Mouse (Mus musculus) kidney, postnatal 0 days (tissue): ENCODE data around the gene Tm9sf1. TPM values are rescaled to one million over a fixed set of nuclear protein-coding genes. Genes with fewer than 3 reads are reported as not detected.

Experiments
- ATAC-seq: fragments of 200-750 bp; cut with Nextera tagmentation; replicated peaks from 2 replicates; pipeline ENCODE4 v1.8.0; 2017; ENCODE audit warnings: low read depth, moderate number of reproducible peaks, moderate TSS enrichment, moderate library complexity; ENCODE audit not compliant: low FRiP score
- DNase-seq: peaks from one replicate; pipeline ENCODE4 v3.0.0-alpha.2; 2016; ENCODE audit warnings: low spot score
- H3K27ac ChIP-seq: fragments of 300-500 bp; sonication (generic); 2 replicates; pipeline ENCODE4 v1.5.1; 2014; ENCODE audit warnings: mild to moderate bottlenecking
- H3K27me3 ChIP-seq: fragments of 300-500 bp; sonication (generic); 2 replicates; pipeline ENCODE4 v1.6.1; 2014; ENCODE audit warnings: low read length, mixed read lengths; ENCODE audit not compliant: insufficient read depth
- H3K36me3 ChIP-seq: fragments of 300-500 bp; sonication (generic); 2 replicates; pipeline ENCODE4 v1.6.1; 2014; ENCODE audit warnings: low read length, mixed read lengths; ENCODE audit not compliant: insufficient read depth
- H3K4me1 ChIP-seq: fragments of 300-500 bp; sonication (generic); replicated peaks from 2 replicates; pipeline ENCODE4 v1.6.1; 2014; ENCODE audit warnings: antibody characterized with exemption, low read length, mixed read lengths; ENCODE audit not compliant: insufficient read depth
- H3K4me2 ChIP-seq: fragments of 300-500 bp; sonication (generic); 2 replicates; pipeline ENCODE4 v1.6.1; 2014; ENCODE audit warnings: mild to moderate bottlenecking, low read length, moderate library complexity, mixed read lengths
- H3K4me3 ChIP-seq: fragments of 300-500 bp; sonication (generic); replicated peaks from 2 replicates; pipeline ENCODE4 v1.5.1; 2014; ENCODE audit warnings: low read depth, low read length
- H3K9ac ChIP-seq: fragments of 300-500 bp; sonication (generic); 2 replicates; pipeline ENCODE4 v1.6.1; 2014; ENCODE audit warnings: low read depth, low read length
- H3K9me3 ChIP-seq: fragments of 300-500 bp; sonication (generic); replicated peaks from 2 replicates; pipeline ENCODE4 v1.6.1; 2016; ENCODE audit warnings: low read length, inconsistent platforms, mixed read lengths
- CTCF ChIP-seq: IDR thresholded peaks from 2 replicates; pipeline ENCODE4 v1.5.1; 2016; ENCODE audit warnings: antibody characterized with exemption, low read depth, mild to moderate bottlenecking, moderate library complexity
- WGBS: fragments of 180-500 bp; shearing (Covaris S2); extraction: QIAGEN DNeasy Blood & Tissue Kit; methylation state at CpG from one replicate; pipeline ENCODE4 v1.1.7; 2014; 5-methylcytosine and 5-hydroxymethylcytosine counted together
- polyA plus RNA-seq: library from polyadenylated mRNA; unstranded; fragments of >200 nt; fragmentation: Nextera tagmentation; extraction: Ambion mirVana; gene quantifications from 2 replicates; pipeline ENCODE4 v1.2.1, GENCODE M21; 2015

Tm9sf1 gene
- polyA plus RNA-seq, 1 experiment from 2014 or later: 108 TPM

DNA sequence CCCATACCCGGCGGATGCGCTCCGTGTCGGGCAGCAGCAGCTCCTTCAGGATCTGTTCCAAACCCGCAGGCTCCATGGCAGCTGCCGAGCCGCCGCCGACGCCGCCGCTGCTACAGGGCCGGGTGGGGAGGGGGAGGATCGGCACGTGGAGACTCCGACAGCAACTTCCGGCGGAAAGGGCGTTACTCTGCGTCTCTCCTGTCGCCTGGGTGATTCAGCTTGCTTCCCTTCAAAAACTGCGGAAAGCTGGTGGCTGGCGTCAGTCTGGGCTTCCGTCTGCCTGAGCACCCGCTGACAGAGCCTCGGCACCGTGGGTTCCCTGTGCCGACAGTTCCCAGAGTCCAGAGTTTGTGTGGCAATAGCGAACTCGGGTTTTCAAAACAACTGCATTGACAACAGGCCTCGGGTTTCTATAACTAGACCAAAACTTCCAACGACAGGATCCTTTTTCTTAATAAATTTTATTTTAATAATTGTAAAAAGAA is 8.0 kb downstream of the Tm9sf1 start, which contains the start of gene Ipo4:
Gene Ipo4, minus strand, starts transcription at position 435 of the 485 bp plus-strand sequence.
- peaks cover 57% of the 10 kb centered on the region for H3K36me3 ChIP-seq
- H3K4me3 ChIP-seq: peak within 1 kb of the TSS; percentile 53
- DNase-seq: peak; percentile 96
- no peaks in the 10 kb centered on the region for H3K27me3 ChIP-seq
- peak; percentile 84 for ATAC-seq
- H3K27ac ChIP-seq: no peak within 1 kb of the TSS; the same call in 1 of the 2 replicates
- TF ChIP-seq CTCF: no peak
- H3K9ac ChIP-seq: peak within 1 kb of the TSS; percentile 66
- WGBS: under 1% methylated on average over 33 of the region's 33 CpGs
- no peaks in the 10 kb centered on the region for H3K4me1 ChIP-seq
- peak within 1 kb of the TSS; percentile 66 for H3K4me2 ChIP-seq
- no peaks in the 10 kb centered on the region for H3K9me3 ChIP-seq

DNA sequence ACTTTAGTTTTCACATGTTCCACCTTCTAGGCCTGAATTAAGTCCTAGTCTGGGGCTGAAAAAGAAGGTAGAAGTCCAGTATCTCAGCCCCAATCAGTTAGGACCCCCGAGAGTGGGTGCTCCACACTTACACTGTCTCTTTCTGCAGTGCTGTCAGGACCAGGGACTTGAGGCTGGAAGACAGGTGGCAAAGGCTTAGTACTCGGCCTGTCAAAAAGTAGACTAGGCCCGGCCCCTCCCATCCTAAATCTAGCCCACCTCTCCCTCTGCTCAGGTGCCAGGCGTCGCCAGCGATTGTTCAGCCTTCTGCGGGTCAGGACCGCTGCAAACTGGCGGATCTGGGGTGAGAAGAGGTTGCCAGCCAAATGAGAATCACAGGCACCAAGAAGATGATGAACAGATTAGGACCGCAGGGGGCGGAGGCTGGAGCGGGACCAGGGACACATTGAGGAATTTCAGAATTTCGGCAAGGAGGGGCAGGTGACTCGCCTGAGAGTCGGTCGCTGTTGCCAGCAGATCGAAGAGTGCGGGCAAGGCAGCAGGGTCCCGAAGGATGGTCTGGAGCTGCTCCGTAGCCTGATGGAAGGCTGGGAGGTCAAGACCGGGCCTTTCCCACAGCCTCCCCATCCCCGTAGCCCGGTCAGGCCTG is 8.6 kb downstream of the Tm9sf1 start:
- peak overlapping the region; percentile 53 for H3K4me3 ChIP-seq
- DNase-seq (peak; percentile 34), ATAC-seq (peak; percentile 10; the same call in 1 of the 2 replicates)
- no peaks in the 10 kb centered on the region for H3K4me1 ChIP-seq
- 4% methylated on average over 23 of the region's 23 CpGs for WGBS
- peaks cover 57% of the 10 kb centered on the region for H3K36me3 ChIP-seq
- no peaks in the 10 kb centered on the region for H3K27me3 ChIP-seq
- no peak for TF ChIP-seq CTCF
- peak overlapping the region; percentile 66 for H3K9ac ChIP-seq
- peak overlapping the region; percentile 66 for H3K4me2 ChIP-seq
- no peak overlapping the region; the same call in 1 of the 2 replicates for H3K27ac ChIP-seq
- H3K9me3 ChIP-seq: no peaks in the 10 kb centered on the region

DNA sequence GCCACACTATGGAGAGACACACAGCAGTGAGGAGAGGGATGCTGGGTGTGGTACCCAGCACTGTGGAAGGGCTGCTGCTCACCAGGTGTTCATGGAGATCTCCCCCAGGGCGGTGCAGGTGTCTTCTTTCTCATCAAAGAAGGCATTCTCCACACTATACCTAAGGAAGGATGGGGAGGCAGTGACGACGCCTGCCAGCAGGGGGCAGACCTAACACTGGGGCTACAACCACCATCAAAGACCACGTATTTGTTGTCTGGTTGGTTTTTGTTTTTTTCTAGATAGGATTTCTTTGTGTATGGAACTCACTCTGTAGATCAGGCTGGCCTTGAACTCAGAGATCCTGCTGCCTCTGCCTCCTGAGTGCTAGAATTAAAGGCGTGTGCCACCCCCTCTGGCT is 14.3 kb downstream of the Tm9sf1 start:
- Histone ChIP-seq H3K4me1 (no peaks in the 10 kb centered on the region), H3K4me3 (no peak overlapping the region), H3K27me3 (no peaks in the 10 kb centered on the region), H3K9ac (no peak overlapping the region), H3K36me3 (peaks cover 86% of the 10 kb centered on the region), H3K9me3 (no peaks in the 10 kb centered on the region), H3K27ac (no peak overlapping the region), H3K4me2 (no peak overlapping the region)
- WGBS: 51% methylated on average over 5 of the region's 5 CpGs
- peak; percentile 76 for TF ChIP-seq CTCF
- DNase-seq (peak; percentile 27), ATAC-seq (no peak)

DNA sequence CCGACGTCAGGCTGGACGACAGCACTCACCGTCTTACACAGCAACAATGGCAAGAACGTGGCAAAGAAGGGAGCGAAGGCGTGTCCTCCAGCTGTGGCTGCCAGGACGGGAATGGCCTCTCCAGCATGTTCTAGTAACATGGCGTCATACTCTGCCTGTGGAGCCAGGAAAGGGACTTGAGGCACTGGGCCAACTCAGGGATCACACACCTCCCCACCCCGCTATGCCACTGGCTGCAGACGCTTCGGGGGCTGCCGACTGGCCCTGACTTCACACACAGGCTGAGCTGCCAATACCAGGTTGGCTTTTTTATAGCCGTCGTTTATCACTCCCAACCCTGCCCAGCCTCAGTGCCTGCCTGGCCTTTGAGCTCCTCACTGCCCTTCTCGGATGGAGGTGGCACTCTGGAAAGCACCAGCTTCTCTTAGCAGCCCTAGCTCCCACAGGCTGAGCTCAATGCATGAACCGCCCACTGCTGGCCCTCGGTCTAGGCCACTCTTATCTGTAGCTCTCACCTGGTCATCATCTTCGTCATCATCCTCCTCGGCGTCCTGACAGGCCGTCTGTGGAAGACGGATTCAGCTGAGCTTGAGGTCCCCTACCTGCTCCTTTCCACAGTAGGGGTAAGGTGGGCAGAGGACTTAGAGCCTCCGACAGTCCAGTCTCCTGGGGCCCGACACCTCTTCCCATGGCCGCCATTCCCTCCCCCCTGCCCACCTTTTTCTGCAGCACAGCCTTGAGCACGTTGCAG is 15.4 kb downstream of the Tm9sf1 start:
- 72% methylated on average over 27 of the region's 27 CpGs for WGBS
- no peak for DNase-seq
- no peaks in the 10 kb centered on the region for H3K9me3 ChIP-seq
- no peak overlapping the region for H3K9ac ChIP-seq
- no peak overlapping the region for H3K27ac ChIP-seq
- no peaks in the 10 kb centered on the region for H3K27me3 ChIP-seq
- no peak for ATAC-seq
- peaks cover 82% of the 10 kb centered on the region for H3K36me3 ChIP-seq
- H3K4me3 ChIP-seq: no peak overlapping the region
- no peak overlapping the region for H3K4me2 ChIP-seq
- no peaks in the 10 kb centered on the region for H3K4me1 ChIP-seq
- no peak for TF ChIP-seq CTCF

DNA sequence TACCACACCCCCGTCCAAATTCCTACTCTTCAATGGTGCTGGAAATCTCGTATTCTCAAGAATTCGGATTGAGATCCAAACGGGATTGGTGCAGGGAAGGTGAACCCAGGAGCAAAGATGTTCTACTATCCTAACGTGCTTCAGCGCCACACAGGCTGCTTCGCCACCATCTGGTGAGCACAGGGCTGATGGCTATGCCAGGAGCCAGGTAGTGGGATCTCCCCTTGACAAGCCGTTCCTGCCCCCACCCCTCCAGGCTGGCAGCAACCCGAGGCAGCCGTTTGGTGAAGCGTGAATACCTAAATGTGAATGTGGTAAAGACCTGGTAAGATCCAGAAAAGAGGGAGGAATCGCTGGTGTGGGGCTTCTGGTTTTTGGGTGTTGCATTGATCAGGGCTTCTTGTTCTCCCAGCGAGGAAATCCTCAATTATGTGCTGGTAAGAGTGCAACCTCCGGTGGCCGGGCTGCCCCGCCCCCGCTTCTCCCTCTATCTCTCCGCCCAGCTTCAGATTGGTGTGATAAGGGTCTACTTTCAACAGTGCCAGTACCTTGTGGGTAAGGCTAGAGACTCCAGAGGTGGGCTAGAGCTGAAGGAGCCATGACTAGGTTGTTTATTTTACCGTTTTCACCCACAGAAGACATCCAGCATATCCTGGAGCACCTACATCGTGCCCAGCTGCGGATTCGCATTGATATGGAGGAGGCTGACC is 25.0 kb downstream of the Tm9sf1 start:
- Histone ChIP-seq H3K4me2 (peak overlapping the region; percentile 51), H3K4me3 (peak overlapping the region; percentile 15; the same call in 1 of the 2 replicates), H3K4me1 (no peaks in the 10 kb centered on the region), H3K36me3 (no peaks in the 10 kb centered on the region), H3K27ac (no peak overlapping the region), H3K27me3 (no peaks in the 10 kb centered on the region), H3K9me3 (no peaks in the 10 kb centered on the region), H3K9ac (no peak overlapping the region)
- no peak for TF ChIP-seq CTCF
- ATAC-seq (no peak), DNase-seq (no peak)
- 33% methylated on average over 22 of the region's 22 CpGs for WGBS

DNA sequence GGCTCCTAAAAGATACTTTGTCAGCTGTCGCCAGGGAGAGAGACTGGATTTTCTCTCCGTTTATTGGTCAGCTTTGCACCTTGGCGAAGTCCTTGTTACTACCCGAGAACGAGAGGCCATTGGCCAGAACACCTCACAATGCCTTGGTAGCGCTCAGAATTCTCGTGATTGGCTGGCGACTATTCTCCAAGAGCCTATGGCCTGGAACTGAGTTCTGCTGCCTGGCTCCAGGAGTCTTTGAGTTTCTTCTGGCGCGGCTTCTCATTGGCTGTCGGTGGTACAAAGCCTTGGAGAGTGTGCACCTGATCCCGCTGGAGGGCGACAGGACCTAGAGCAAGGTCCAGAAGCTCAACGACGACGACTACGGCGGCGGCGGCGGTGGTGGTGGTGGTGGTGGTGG is 25.8 kb downstream of the Tm9sf1 start, which contains the start of gene Rec8:
Gene Rec8, plus strand, starts transcription at position 216 of the 400 bp plus-strand sequence.
- Histone ChIP-seq H3K27ac (0 out of 2 replicates have a peak within 1 kb of the TSS, but pooled peaks have one; percentile 13), H3K27me3 (no peaks in the 10 kb centered on the region), H3K9ac (no peak within 1 kb of the TSS), H3K4me3 (peak within 1 kb of the TSS; percentile 15; the same call in 1 of the 2 replicates), H3K4me1 (no peaks in the 10 kb centered on the region), H3K9me3 (no peaks in the 10 kb centered on the region), H3K36me3 (no peaks in the 10 kb centered on the region), H3K4me2 (peak within 1 kb of the TSS; percentile 51)
- ATAC-seq (peak; percentile 89), DNase-seq (peak; percentile 77)
- 19% methylated on average over 21 of the region's 21 CpGs for WGBS
- peak; percentile 44 for TF ChIP-seq CTCF
